Mouse (Mus musculus): ENCODE results near the gene Slc2a9. TPM values are rescaled to one million over a fixed set of nuclear protein-coding genes. Genes with fewer than 3 reads are reported as not detected.

The Slc2a9 gene
- polyA plus RNA-seq, 1 experiment from 2014 or later = 4.0 TPM

GRCm38 (mm10) chr5:38493890-38494289 is 9.1 kb downstream of the Slc2a9 start:
- no peaks in the 10 kb centered on the region for H3K36me3 ChIP-seq (ENCODE audit: control insufficient read depth, insufficient read depth)
- ATAC-seq (ENCODE audit: low read depth) = no peak
- WGBS (ENCODE audit: insufficient replicate concordance) = 61% methylated on average over 6 of the region's 6 CpGs
- no peaks in the 10 kb centered on the region for H3K27me3 ChIP-seq (ENCODE audit: control insufficient read depth, insufficient read depth, low read depth, low read length)
- no peak overlapping the region for H3K4me2 ChIP-seq (ENCODE audit: low read depth, low read length)
- H3K9ac ChIP-seq (ENCODE audit: low read depth, low read length) = no peak overlapping the region
- H3K9me3 ChIP-seq (replicated peaks; ENCODE audit: control insufficient read depth, low read length) = no peaks in the 10 kb centered on the region
- peaks cover 12% of the 10 kb centered on the region for H3K4me1 ChIP-seq (ENCODE audit: control insufficient read depth, low read depth, low read length)
- no peak overlapping the region for H3K4me3 ChIP-seq (ENCODE audit: low read depth, low read length)
- H3K27ac ChIP-seq (ENCODE audit: low read length) = no peak overlapping the region

GRCm38 (mm10) chr5:38491763-38492162 is 11.2 kb downstream of the Slc2a9 start:
- peaks cover 11% of the 10 kb centered on the region for H3K4me1 ChIP-seq (ENCODE audit: control insufficient read depth, low read depth, low read length)
- no peaks in the 10 kb centered on the region for H3K27me3 ChIP-seq (ENCODE audit: control insufficient read depth, insufficient read depth, low read depth, low read length)
- no peaks in the 10 kb centered on the region for H3K36me3 ChIP-seq (ENCODE audit: control insufficient read depth, insufficient read depth)
- 64% methylated on average over 8 of the region's 8 CpGs for WGBS (ENCODE audit: insufficient replicate concordance)
- peak overlapping the region; percentile 46 for H3K4me3 ChIP-seq (ENCODE audit: low read depth, low read length)
- peak; percentile 52; the same call in 1 of the 2 replicates for ATAC-seq (ENCODE audit: low read depth)
- H3K9ac ChIP-seq (ENCODE audit: low read depth, low read length) = no peak overlapping the region
- H3K9me3 ChIP-seq (replicated peaks; ENCODE audit: control insufficient read depth, low read length) = no peaks in the 10 kb centered on the region
- no peak overlapping the region for H3K4me2 ChIP-seq (ENCODE audit: low read depth, low read length)
- no peak overlapping the region for H3K27ac ChIP-seq (ENCODE audit: low read length)

- no peaks in the 10 kb centered on the region for H3K27me3 ChIP-seq (ENCODE audit: control insufficient read depth, insufficient read depth, low read depth, low read length)
- WGBS (ENCODE audit: insufficient replicate concordance) = 67% methylated on average over 4 of the region's 4 CpGs
- peak overlapping the region; percentile 46 for H3K4me3 ChIP-seq (ENCODE audit: low read depth, low read length)
- no peaks in the 10 kb centered on the region for H3K36me3 ChIP-seq (ENCODE audit: control insufficient read depth, insufficient read depth)
- H3K27ac ChIP-seq (ENCODE audit: low read length) = no peak overlapping the region
- no peak overlapping the region for H3K9ac ChIP-seq (ENCODE audit: low read depth, low read length)
- ATAC-seq (ENCODE audit: low read depth) = no peak
- H3K4me2 ChIP-seq (ENCODE audit: low read depth, low read length) = peak overlapping the region; percentile 44
- peaks cover 13% of the 10 kb centered on the region for H3K4me1 ChIP-seq (ENCODE audit: control insufficient read depth, low read depth, low read length)
- no peaks in the 10 kb centered on the region for H3K9me3 ChIP-seq (replicated peaks; ENCODE audit: control insufficient read depth, low read length)
Measured at GRCm38 (mm10) chr5:38489739-38490138, 13.2 kb downstream of the Slc2a9 start.

GRCm38 (mm10) chr5:38488673-38489615 is 14.0 kb downstream of the Slc2a9 start:
- ATAC-seq (ENCODE audit: low read depth) = peak; percentile 49
- Histone ChIP-seq H3K9me3 (replicated peaks; ENCODE audit: control insufficient read depth, low read length) (no peaks in the 10 kb centered on the region), H3K4me3 (ENCODE audit: low read depth, low read length) (no peak overlapping the region), H3K4me2 (ENCODE audit: low read depth, low read length) (0 out of 2 replicates have a peak overlapping the region, but pooled peaks have one; percentile 7), H3K27me3 (ENCODE audit: control insufficient read depth, insufficient read depth, low read depth, low read length) (no peaks in the 10 kb centered on the region), H3K27ac (ENCODE audit: low read length) (no peak overlapping the region), H3K36me3 (ENCODE audit: control insufficient read depth, insufficient read depth) (no peaks in the 10 kb centered on the region), H3K4me1 (ENCODE audit: control insufficient read depth, low read depth, low read length) (peaks cover 13% of the 10 kb centered on the region), H3K9ac (ENCODE audit: low read depth, low read length) (no peak overlapping the region)
- 67% methylated on average over 20 of the region's 20 CpGs for WGBS (ENCODE audit: insufficient replicate concordance)

GRCm38 (mm10) chr5:38488026-38488425 is 14.9 kb downstream of the Slc2a9 start:
- Histone ChIP-seq H3K9me3 (replicated peaks; ENCODE audit: control insufficient read depth, low read length) (no peaks in the 10 kb centered on the region), H3K4me2 (ENCODE audit: low read depth, low read length) (0 out of 2 replicates have a peak overlapping the region, but pooled peaks have one; percentile 21), H3K27ac (ENCODE audit: low read length) (no peak overlapping the region; the same call in 1 of the 2 replicates), H3K4me1 (ENCODE audit: control insufficient read depth, low read depth, low read length) (peaks cover 13% of the 10 kb centered on the region), H3K9ac (ENCODE audit: low read depth, low read length) (no peak overlapping the region), H3K4me3 (ENCODE audit: low read depth, low read length) (0 out of 2 replicates have a peak overlapping the region, but pooled peaks have one; percentile 2), H3K27me3 (ENCODE audit: control insufficient read depth, insufficient read depth, low read depth, low read length) (no peaks in the 10 kb centered on the region), H3K36me3 (ENCODE audit: control insufficient read depth, insufficient read depth) (no peaks in the 10 kb centered on the region)
- WGBS (ENCODE audit: insufficient replicate concordance) = 57% methylated on average over 5 of the region's 6 CpGs
- ATAC-seq (ENCODE audit: low read depth) = no peak

- no peaks in the 10 kb centered on the region for H3K27me3 ChIP-seq (ENCODE audit: control insufficient read depth, insufficient read depth, low read depth, low read length)
- H3K36me3 ChIP-seq (ENCODE audit: control insufficient read depth, insufficient read depth) = no peaks in the 10 kb centered on the region
- 43% methylated on average over 4 of the region's 4 CpGs for WGBS (ENCODE audit: insufficient replicate concordance)
- no peak overlapping the region for H3K9ac ChIP-seq (ENCODE audit: low read depth, low read length)
- no peak overlapping the region for H3K4me3 ChIP-seq (ENCODE audit: low read depth, low read length)
- H3K4me2 ChIP-seq (ENCODE audit: low read depth, low read length) = peak overlapping the region; percentile 21; the same call in 1 of the 2 replicates
- H3K27ac ChIP-seq (ENCODE audit: low read length) = no peak overlapping the region
- ATAC-seq (ENCODE audit: low read depth) = peak; percentile 78
- H3K9me3 ChIP-seq (replicated peaks; ENCODE audit: control insufficient read depth, low read length) = no peaks in the 10 kb centered on the region
- peaks cover 14% of the 10 kb centered on the region for H3K4me1 ChIP-seq (ENCODE audit: control insufficient read depth, low read depth, low read length)
Measured at GRCm38 (mm10) chr5:38487247-38487646, 15.7 kb downstream of the Slc2a9 start.

GRCm38 (mm10) chr5:38485946-38486345 is 17.0 kb downstream of the Slc2a9 start:
- Histone ChIP-seq H3K4me2 (ENCODE audit: low read depth, low read length) (no peak overlapping the region), H3K4me1 (ENCODE audit: control insufficient read depth, low read depth, low read length) (peaks cover 23% of the 10 kb centered on the region), H3K9ac (ENCODE audit: low read depth, low read length) (no peak overlapping the region), H3K36me3 (ENCODE audit: control insufficient read depth, insufficient read depth) (no peaks in the 10 kb centered on the region), H3K9me3 (replicated peaks; ENCODE audit: control insufficient read depth, low read length) (no peaks in the 10 kb centered on the region), H3K4me3 (ENCODE audit: low read depth, low read length) (no peak overlapping the region), H3K27ac (ENCODE audit: low read length) (no peak overlapping the region), H3K27me3 (ENCODE audit: control insufficient read depth, insufficient read depth, low read depth, low read length) (no peaks in the 10 kb centered on the region)
- WGBS (ENCODE audit: insufficient replicate concordance) = 57% methylated on average over 4 of the region's 4 CpGs
- no peak for ATAC-seq (ENCODE audit: low read depth)

GRCm38 (mm10) chr5:38483518-38484110 is 19.3 kb downstream of the Slc2a9 start:
- no peak overlapping the region for H3K4me2 ChIP-seq (ENCODE audit: low read depth, low read length)
- WGBS (ENCODE audit: insufficient replicate concordance) = 61% methylated on average over 7 of the region's 7 CpGs
- H3K27ac ChIP-seq (ENCODE audit: low read length) = no peak overlapping the region
- no peak for ATAC-seq (ENCODE audit: low read depth)
- no peak overlapping the region for H3K4me3 ChIP-seq (ENCODE audit: low read depth, low read length)
- H3K9ac ChIP-seq (ENCODE audit: low read depth, low read length) = no peak overlapping the region
- peaks cover 39% of the 10 kb centered on the region for H3K4me1 ChIP-seq (ENCODE audit: control insufficient read depth, low read depth, low read length)
- no peaks in the 10 kb centered on the region for H3K27me3 ChIP-seq (ENCODE audit: control insufficient read depth, insufficient read depth, low read depth, low read length)
- no peaks in the 10 kb centered on the region for H3K9me3 ChIP-seq (replicated peaks; ENCODE audit: control insufficient read depth, low read length)
- no peaks in the 10 kb centered on the region for H3K36me3 ChIP-seq (ENCODE audit: control insufficient read depth, insufficient read depth)
